Mouse (Mus musculus): ENCODE data around the gene Rreb1. TPM values are rescaled to one million over a fixed set of nuclear protein-coding genes. Genes with fewer than 3 reads are reported as not detected.

The Rreb1 gene
- polyA plus RNA-seq, 1 experiment from 2014 or later: 6.0 TPM

DNA sequence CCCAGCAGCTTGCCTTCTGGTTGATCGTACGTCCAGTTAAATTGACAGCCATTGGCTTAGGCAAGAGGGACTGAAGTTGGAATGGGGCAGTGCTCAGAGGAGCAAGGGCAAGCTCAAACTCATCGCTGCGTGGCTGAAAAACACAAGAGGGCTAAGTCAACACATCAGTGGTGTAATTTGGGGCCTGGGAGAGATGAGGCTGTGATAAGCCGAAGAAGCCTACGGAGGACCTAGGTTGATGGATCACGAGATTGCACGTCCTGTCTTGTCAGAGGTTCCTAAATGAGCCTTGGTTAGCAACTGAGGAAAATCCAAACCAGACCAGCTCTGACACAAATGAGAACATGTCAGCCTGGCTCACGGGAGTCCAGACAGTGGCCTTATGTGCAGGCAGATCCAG is 184.3 kb downstream of the Rreb1 start:
- Histone ChIP-seq H3K36me3 (replicated peaks) (no peaks in the 10 kb centered on the region), H3K27me3 (replicated peaks; ENCODE audit: low read depth, poor library complexity, severe bottlenecking) (peaks cover 14% of the 10 kb centered on the region), H3K4me1 (peaks cover 40% of the 10 kb centered on the region), H3K27ac (replicated peaks) (0 out of 2 replicates have a peak overlapping the region, but pooled peaks have one; percentile 4), H3K9me3 (no peaks in the 10 kb centered on the region; the same call in 1 of the 2 replicates), H3K4me3 (no peak overlapping the region)
- WGBS: 84% methylated on average over 9 of the region's 9 CpGs
- no peak for DNase-seq (ENCODE audit: low spot score)

DNA sequence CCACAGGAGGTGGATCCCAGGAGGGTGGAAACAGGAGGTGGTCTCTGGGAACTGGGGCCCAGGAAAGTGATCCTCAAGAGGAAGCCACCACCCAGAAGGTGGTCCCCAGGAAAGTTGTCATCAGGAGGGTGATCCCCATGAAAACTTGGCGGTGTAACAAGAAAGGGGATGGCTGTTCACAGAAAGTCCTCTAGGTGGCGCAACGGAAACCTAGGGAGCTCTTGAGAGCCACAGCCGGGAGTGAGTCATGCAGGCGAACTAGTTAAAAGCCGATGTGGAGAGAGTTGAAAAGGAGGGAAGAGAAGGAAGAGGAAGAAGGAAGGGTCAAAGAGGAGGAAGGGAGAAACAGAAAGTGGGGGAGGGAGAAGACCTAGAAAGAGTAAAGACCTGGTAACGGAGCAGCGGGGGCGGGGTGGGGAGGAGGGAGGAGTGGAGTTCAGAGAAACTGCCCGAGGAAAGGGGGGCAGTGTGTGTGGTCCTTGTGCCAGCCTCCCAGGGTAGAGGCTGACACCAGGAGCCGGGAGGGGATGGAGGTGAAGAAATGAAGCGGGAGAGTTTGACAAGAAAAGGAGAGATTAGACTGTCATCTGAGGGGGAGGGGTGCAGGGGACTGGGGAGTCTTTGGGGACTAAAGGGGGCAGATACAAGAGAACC is 185.3 kb downstream of the Rreb1 start:
- H3K9me3 ChIP-seq: no peaks in the 10 kb centered on the region; the same call in 1 of the 2 replicates
- peaks cover 14% of the 10 kb centered on the region for H3K27me3 ChIP-seq (replicated peaks; ENCODE audit: low read depth, poor library complexity, severe bottlenecking)
- peak; percentile 84 for DNase-seq (ENCODE audit: low spot score)
- whole genome bisulfite sequencing: under 1% methylated on average over 12 of the region's 12 CpGs
- H3K4me1 ChIP-seq: peaks cover 47% of the 10 kb centered on the region
- peak overlapping the region; percentile 57 for H3K4me3 ChIP-seq
- H3K27ac ChIP-seq (replicated peaks): peak overlapping the region; percentile 77
- no peaks in the 10 kb centered on the region for H3K36me3 ChIP-seq (replicated peaks)

DNA sequence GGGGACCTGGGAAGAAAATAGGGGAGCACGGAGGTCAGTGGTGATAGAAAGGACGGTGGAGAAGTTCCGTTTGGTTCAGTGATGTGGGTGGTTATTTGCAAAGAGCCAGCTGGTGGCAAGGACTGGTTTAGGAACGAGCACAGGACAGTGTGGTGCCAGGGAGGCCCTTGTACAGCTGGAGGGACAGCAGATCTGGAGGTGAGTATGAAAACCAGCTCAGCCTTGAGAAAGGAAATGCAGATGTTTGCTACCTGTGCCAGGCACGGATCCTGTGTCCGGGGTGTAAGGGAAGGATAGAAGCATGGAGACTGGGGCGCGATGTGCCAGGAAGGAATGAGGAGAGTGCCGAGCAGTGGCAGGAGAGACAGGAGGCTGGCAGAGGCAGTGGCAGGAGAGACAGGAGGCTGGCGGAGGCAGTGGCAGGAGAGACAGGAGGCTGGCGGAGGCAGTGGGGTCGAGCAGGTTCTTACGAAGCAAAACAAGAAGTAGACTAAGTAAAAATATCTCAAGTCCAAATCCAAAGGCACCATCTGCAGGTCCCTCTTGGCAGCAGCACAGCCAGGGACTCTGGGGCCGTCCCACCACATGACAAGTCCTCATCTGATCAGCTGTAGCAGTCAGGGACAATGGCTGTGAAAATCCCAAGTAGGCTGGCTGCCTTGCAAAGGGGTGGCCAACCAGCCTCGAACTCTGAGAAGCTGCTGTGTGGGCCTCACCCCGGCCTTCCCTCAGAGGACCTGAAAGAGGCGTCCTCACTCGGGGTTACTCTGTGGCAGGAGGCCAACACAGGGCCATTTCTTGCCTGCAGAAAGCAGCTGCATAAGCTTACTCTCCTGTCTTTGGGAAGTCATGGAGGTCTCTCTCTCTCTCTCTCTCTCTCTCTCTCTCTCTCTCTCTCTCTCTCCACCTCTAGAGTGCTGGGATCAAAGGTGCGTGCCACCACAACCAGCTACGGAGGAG is 186.2 kb downstream of the Rreb1 start:
- H3K4me3 ChIP-seq: peak overlapping the region; percentile 57
- 40% methylated on average over 20 of the region's 20 CpGs for WGBS
- no peaks in the 10 kb centered on the region for H3K9me3 ChIP-seq
- DNase-seq (ENCODE audit: low spot score): no peak
- H3K27me3 ChIP-seq (replicated peaks; ENCODE audit: low read depth, poor library complexity, severe bottlenecking): peaks cover 14% of the 10 kb centered on the region
- peaks cover 47% of the 10 kb centered on the region for H3K4me1 ChIP-seq
- no peaks in the 10 kb centered on the region for H3K36me3 ChIP-seq (replicated peaks)
- peak overlapping the region; percentile 77 for H3K27ac ChIP-seq (replicated peaks)

DNA sequence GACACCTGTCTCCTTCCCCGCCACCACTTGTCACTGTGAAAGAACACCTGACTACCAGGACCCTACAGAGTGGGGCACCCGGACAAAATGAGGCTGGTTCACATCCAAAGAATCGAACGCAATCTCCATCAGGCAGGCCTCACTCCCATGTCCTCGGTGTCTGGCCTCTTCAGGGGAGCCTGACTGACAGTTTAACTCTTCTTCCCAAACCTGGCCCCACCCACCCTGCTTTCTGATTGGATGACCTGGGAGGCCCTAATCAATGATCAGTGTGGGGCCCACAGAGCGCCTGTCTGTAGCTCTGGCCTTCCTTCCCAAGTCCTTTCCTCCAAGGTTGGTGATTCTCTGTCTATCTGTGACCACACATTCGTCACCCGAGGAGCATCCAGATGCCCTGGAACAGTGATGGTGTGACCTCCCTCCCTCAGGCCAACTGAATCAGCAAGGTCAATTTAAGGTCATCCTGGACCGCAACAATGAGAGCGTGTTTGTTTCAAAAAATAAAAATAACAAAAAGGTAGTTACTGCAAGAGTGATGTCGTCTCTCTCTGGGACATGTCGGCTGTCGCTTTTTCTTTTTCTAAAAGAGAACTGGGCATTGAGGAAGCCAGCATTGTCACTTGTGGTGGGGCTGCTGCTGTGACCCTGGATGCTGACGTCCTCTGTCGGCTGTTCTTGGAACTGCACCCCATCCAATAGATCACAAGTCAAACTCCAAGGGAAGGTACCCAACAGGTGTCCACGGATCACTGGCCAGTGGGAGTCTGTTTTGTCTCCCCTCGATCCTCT is 187.1 kb downstream of the Rreb1 start:
- no peaks in the 10 kb centered on the region for H3K36me3 ChIP-seq (replicated peaks)
- DNase-seq (ENCODE audit: low spot score): peak; percentile 52
- H3K4me1 ChIP-seq: peaks cover 47% of the 10 kb centered on the region
- no peaks in the 10 kb centered on the region for H3K9me3 ChIP-seq
- H3K27me3 ChIP-seq (replicated peaks; ENCODE audit: low read depth, poor library complexity, severe bottlenecking): peaks cover 14% of the 10 kb centered on the region
- H3K27ac ChIP-seq (replicated peaks): no peak overlapping the region; the same call in 1 of the 2 replicates
- WGBS: 24% methylated on average over 17 of the region's 17 CpGs
- H3K4me3 ChIP-seq: no peak overlapping the region

DNA sequence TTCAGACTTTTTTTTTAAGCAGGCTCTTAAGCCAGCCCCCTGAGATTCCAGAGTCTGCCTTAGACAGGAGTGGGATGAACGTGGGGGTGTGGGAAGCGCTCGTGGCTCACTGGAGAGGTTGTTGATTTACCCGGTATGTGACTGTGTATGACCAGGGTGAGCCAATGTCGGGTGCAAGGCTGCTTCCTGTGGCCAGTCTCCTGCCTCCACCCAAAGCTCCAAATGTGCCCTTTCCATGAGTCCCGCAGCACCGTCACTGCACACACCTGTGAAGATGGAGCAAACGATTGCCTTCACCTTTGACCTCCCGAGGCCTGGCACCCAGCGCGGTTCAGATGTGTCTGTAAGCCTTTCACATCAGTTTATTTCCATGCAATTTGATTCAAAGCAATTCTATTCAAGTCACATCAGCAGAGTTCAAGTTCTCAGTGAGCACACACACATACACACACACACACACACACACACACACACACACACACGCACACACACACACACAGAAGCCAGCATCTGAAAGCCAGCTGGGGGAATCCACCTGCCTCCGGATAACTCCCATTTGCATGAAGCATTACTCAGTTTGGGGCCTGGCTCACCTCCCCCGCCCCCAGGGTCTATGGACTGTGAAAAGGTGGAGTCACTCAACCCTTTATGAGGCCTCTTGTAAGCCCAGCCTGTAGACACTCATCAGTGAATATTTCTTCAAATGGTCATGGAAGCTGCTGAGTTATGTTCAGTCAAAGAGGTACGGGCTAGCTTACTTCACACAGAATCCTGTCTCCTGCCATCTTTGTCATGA is 188.3 kb downstream of the Rreb1 start:
- peak; percentile 31 for DNase-seq (ENCODE audit: low spot score)
- Histone ChIP-seq H3K9me3 (no peaks in the 10 kb centered on the region), H3K36me3 (replicated peaks) (no peaks in the 10 kb centered on the region; the same call in 1 of the 2 replicates), H3K4me1 (peaks cover 47% of the 10 kb centered on the region), H3K27me3 (replicated peaks; ENCODE audit: low read depth, poor library complexity, severe bottlenecking) (peaks cover 14% of the 10 kb centered on the region), H3K4me3 (0 out of 2 replicates have a peak overlapping the region, but pooled peaks have one; percentile 19), H3K27ac (replicated peaks) (peak overlapping the region; percentile 79)
- WGBS: 74% methylated on average over 15 of the region's 15 CpGs

DNA sequence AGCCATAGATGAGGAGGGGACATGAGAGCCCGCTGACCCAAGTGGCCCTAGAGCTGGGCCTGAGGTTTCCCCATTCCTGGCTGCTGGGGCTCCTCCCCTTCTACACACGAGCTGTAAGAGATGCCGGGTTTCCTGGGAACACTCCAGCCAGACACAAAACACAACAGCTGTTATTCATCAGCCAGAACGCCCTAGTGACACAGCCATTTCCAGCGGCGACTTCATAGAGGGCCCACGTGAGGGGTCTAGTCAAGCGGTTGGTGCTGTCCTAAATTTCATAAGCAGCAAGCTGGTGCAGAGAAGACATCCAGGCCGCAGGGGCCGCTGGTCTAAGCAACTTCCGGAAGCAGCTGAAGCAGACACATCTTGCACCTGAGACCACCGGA is 188.8 kb downstream of the Rreb1 start:
- peak overlapping the region; percentile 19; the same call in 1 of the 2 replicates for H3K4me3 ChIP-seq
- peaks cover 47% of the 10 kb centered on the region for H3K4me1 ChIP-seq
- no peaks in the 10 kb centered on the region for H3K9me3 ChIP-seq
- DNase-seq (ENCODE audit: low spot score): peak; percentile 77
- H3K36me3 ChIP-seq (replicated peaks): no peaks in the 10 kb centered on the region; the same call in none of the 2 replicates
- H3K27me3 ChIP-seq (replicated peaks; ENCODE audit: low read depth, poor library complexity, severe bottlenecking): peaks cover 14% of the 10 kb centered on the region
- H3K27ac ChIP-seq (replicated peaks): peak overlapping the region; percentile 79
- 30% methylated on average over 12 of the region's 12 CpGs for WGBS

DNA sequence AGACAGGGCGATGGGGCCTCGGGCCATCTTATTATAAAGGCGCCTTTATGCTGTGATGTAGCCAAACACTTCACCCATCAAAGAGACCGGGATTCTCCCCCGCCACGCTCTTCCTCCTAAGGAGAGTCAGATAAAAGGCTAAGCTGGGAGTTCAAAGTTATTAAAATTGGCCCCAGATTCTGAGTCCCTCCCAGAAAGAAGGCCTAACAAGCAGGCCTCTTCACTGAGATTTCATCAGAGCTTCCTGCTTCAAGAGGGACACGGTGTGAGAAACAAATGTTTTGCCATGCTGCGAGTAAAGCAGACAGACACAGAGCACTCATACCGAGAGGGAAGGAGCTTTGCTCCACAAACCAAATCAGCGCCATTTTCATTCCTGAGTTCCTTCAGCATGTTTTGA is 189.4 kb downstream of the Rreb1 start:
- H3K9me3 ChIP-seq: no peaks in the 10 kb centered on the region
- peaks cover 14% of the 10 kb centered on the region for H3K27me3 ChIP-seq (replicated peaks; ENCODE audit: low read depth, poor library complexity, severe bottlenecking)
- H3K27ac ChIP-seq (replicated peaks): peak overlapping the region; percentile 79
- WGBS: 40% methylated on average over 10 of the region's 10 CpGs
- H3K4me1 ChIP-seq: peaks cover 47% of the 10 kb centered on the region
- DNase-seq (ENCODE audit: low spot score): no peak
- H3K36me3 ChIP-seq (replicated peaks): no peaks in the 10 kb centered on the region; the same call in none of the 2 replicates
- peak overlapping the region; percentile 19; the same call in 1 of the 2 replicates for H3K4me3 ChIP-seq

DNA sequence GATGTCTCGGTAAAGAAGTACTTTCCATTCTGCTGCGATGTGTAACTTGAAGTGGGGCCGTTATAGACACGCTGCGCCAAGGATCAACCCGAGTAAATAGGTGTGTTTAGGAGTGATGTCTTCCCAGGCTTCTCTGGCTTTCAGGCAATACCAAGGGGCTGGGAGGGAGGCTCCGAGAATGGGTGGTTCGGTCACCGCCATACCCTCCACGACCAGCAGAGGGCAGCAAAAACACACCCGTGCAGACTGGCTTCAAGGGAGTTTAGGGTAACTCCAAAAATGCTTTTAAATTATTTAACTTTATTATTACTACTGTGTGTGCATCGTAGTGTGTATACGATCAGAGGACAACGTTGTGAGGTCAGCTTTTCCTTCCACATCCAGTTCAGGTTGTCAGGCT is 191.1 kb downstream of the Rreb1 start:
- 12% methylated on average over 14 of the region's 14 CpGs for WGBS
- Histone ChIP-seq H3K27ac (replicated peaks) (no peak overlapping the region), H3K9me3 (no peaks in the 10 kb centered on the region), H3K27me3 (replicated peaks; ENCODE audit: low read depth, poor library complexity, severe bottlenecking) (peaks cover 7% of the 10 kb centered on the region), H3K4me1 (peaks cover 38% of the 10 kb centered on the region), H3K4me3 (no peak overlapping the region), H3K36me3 (replicated peaks) (peaks cover 9% of the 10 kb centered on the region)
- DNase-seq (ENCODE audit: low spot score): peak; percentile 88

DNA sequence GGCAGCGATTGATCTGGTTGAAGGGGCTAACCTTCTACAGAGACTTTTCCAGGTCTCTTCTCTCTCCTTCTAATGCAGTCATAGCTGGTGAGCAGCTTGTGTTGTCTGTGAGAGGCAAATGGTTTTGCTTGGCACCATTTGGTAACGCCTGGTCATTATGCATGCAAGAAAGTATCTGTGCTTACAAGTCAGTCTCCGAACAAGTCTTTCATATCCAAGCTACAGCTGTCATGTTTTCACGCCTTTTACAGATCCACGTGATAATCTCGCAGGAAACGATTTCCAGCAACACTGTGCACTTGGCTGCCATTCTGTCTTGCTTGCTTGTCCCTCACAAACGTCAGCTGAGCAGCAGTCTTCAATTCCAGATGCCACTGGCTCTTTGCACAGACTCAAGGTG is 191.8 kb downstream of the Rreb1 start:
- WGBS: 80% methylated on average over 8 of the region's 8 CpGs
- H3K36me3 ChIP-seq (replicated peaks): peaks cover 13% of the 10 kb centered on the region
- H3K27me3 ChIP-seq (replicated peaks; ENCODE audit: low read depth, poor library complexity, severe bottlenecking): peaks cover under 1% of the 10 kb centered on the region
- H3K4me1 ChIP-seq: peaks cover 32% of the 10 kb centered on the region
- H3K9me3 ChIP-seq: no peaks in the 10 kb centered on the region
- no peak overlapping the region for H3K27ac ChIP-seq (replicated peaks)
- no peak overlapping the region for H3K4me3 ChIP-seq
- DNase-seq (ENCODE audit: low spot score): no peak

DNA sequence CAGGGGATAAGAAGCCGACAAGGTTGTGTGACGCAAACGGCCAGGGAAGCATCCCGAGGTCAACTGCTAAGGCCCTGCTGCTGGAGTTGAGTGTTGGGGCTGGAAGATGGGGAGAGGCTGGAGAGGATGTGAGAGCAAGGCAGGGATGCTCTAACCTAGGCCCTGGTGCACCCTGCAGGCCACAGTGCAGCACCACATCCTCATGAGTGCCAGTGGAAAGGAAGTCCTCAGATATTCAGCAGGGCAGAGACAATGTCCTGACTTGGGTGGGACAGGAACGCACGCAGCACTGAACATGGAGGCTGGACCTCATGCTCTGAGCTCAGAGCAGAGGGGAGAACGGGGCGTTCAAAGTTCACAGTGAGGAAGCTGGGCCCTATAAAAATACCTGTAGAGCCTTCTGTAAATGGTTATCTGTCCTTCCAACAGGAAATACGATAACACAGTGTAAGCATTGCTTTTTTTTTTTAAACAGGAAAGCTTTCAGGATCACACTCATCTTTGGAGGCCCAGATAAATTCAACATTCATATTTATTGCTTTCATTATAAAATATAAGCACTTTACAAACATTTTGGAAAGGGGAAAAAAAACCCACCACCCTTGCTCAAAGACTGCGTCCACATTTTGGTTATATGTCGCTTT is 192.8 kb downstream of the Rreb1 start:
- H3K4me3 ChIP-seq: no peak overlapping the region
- peaks cover 22% of the 10 kb centered on the region for H3K4me1 ChIP-seq
- H3K27ac ChIP-seq (replicated peaks): no peak overlapping the region
- no peaks in the 10 kb centered on the region for H3K27me3 ChIP-seq (replicated peaks; ENCODE audit: low read depth, poor library complexity, severe bottlenecking)
- H3K36me3 ChIP-seq (replicated peaks): peaks cover 24% of the 10 kb centered on the region
- H3K9me3 ChIP-seq: no peaks in the 10 kb centered on the region
- 83% methylated on average over 11 of the region's 11 CpGs for WGBS
- DNase-seq (ENCODE audit: low spot score): no peak

DNA sequence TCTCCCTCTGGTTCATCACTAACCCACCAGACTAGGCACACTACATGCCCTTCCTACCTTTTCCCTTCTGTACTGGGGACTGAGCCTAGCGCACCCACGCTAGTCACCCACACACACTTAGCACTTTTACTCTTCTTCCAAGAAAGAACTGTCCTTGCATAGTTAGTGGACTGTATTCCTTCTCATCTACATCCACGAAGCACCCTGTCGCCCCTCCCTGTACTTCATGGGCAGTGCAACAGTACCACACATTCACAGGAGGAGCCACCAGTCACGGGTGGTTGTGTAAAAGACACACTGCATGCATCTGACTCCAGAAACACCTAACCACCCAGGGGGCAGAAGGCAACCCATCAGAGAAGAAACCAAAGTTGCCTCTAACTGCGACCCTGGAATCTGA is 195.8 kb downstream of the Rreb1 start:
- H3K9me3 ChIP-seq: no peaks in the 10 kb centered on the region
- 88% methylated on average over 6 of the region's 6 CpGs for WGBS
- H3K27me3 ChIP-seq (replicated peaks; ENCODE audit: low read depth, poor library complexity, severe bottlenecking): no peaks in the 10 kb centered on the region
- no peaks in the 10 kb centered on the region for H3K4me1 ChIP-seq
- peaks cover 54% of the 10 kb centered on the region for H3K36me3 ChIP-seq (replicated peaks)
- no peak for DNase-seq (ENCODE audit: low spot score)
- H3K4me3 ChIP-seq: no peak overlapping the region
- no peak overlapping the region for H3K27ac ChIP-seq (replicated peaks)

Data from embryonic facial prominence, embryonic 10.5 days (tissue).